Mouse (Mus musculus) liver, embryonic 11.5 days (tissue): ENCODE results near the gene Rasl12. TPM values are rescaled to one million over a fixed set of nuclear protein-coding genes. Genes with fewer than 3 reads are reported as not detected.

Experiments
- ATAC-seq: fragments of 200-750 bp; cut with Nextera tagmentation; replicated peaks from 2 replicates; pipeline ENCODE4 v1.8.0; 2017; ENCODE audit warnings: moderate number of reproducible peaks, mild to moderate bottlenecking, moderate TSS enrichment, moderate library complexity; ENCODE audit not compliant: low FRiP score
- DNase-seq: peaks from one replicate; pipeline ENCODE4 v3.0.0-alpha.2; 2017; ENCODE audit warnings: low spot score
- H3K27ac ChIP-seq: fragments of 300-500 bp; sonication (generic); 2 replicates; pipeline ENCODE4 v1.5.1; 2014; ENCODE audit warnings: mild to moderate bottlenecking, low read depth, low read length, control low read depth
- H3K27me3 ChIP-seq: fragments of 300-500 bp; sonication (generic); replicated peaks from 2 replicates; pipeline ENCODE4 v1.6.1; 2014; ENCODE audit warnings: low read length, mixed read lengths; ENCODE audit not compliant: control insufficient read depth, insufficient read depth
- H3K36me3 ChIP-seq: fragments of 300-500 bp; sonication (generic); 2 replicates; pipeline ENCODE4 v1.6.1; 2014; ENCODE audit warnings: mild to moderate bottlenecking, low read length, moderate library complexity, mixed read lengths; ENCODE audit not compliant: control insufficient read depth, insufficient read depth
- H3K4me1 ChIP-seq: fragments of 300-500 bp; sonication (generic); replicated peaks from 2 replicates; pipeline ENCODE4 v1.6.1; 2014; ENCODE audit warnings: low read length, mixed read lengths; ENCODE audit not compliant: control insufficient read depth, insufficient read depth
- H3K4me2 ChIP-seq: fragments of 300-500 bp; sonication (generic); 2 replicates; pipeline ENCODE4 v1.6.1; 2014; ENCODE audit warnings: mild to moderate bottlenecking, control low read depth, moderate library complexity
- H3K4me3 ChIP-seq: fragments of 300-500 bp; sonication (generic); 2 replicates; pipeline ENCODE4 v1.5.1; 2014; ENCODE audit warnings: low read depth, low read length, control low read depth
- H3K9ac ChIP-seq: fragments of 300-500 bp; sonication (generic); 2 replicates; pipeline ENCODE4 v1.6.1; 2014; ENCODE audit warnings: low read depth, low read length, control low read depth
- H3K9me3 ChIP-seq: fragments of 300-500 bp; sonication (generic); 2 replicates; pipeline ENCODE4 v1.6.1; 2016; ENCODE audit warnings: low read length, inconsistent platforms, mixed read lengths; ENCODE audit not compliant: control insufficient read depth
- WGBS: fragments of 180-500 bp; shearing (Covaris S2); extraction: QIAGEN DNeasy Blood & Tissue Kit; methylation state at CpG from one replicate; pipeline ENCODE4 v1.1.7; 2014; 5-methylcytosine and 5-hydroxymethylcytosine counted together
- polyA plus RNA-seq: library from polyadenylated mRNA; unstranded; fragments of >200 nt; fragmentation: Nextera tagmentation; extraction: Ambion mirVana; gene quantifications from 2 replicates; pipeline ENCODE4 v1.2.1, GENCODE M21; 2014

The Rasl12 gene
- polyA plus RNA-seq, 1 experiment from 2014 or later, result 1.4 TPM

DNA sequence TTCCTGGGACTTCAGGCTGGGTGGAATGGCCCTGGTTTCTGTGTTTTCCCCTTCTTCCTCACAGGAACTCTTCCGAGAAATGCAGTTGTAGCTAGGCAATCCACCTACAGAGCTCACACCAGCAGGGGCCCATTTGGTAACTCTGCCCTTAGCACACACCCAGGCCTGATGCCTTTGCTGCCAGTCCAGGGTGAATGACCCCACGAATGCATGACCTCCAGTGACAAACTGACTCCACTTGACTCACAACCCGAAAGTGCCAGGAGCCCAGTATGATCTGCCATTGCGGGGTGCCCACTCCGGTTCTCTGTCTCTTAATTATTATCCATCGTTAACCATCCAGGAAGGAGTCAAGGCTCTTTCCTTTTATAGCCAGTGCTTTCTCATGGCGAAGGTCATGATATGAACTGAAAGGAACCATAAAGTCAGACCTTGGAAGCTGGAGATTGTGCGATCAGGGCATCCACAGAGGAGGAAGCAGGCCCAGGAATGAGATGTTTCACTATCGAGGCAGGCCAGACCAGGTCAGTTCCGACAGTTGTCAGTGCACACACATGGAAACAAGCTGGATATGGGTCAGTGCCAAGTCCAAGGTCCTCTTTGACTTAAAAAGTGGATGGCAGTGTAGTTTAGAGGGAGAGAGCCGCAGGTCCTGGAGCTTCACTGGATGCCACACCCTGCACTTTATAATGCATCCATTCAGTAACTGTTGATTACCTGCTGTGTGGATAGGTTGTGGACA is 24.6 kb downstream of the Rasl12 start, which contains the start of gene Slc51b:
Gene Slc51b (minus strand): TSS at position 196 of the 742 bp plus-strand sequence.
- no peaks in the 10 kb centered on the region for H3K36me3 ChIP-seq
- no peak within 1 kb of the TSS for H3K9ac ChIP-seq
- no peak within 1 kb of the TSS for H3K27ac ChIP-seq
- H3K9me3 ChIP-seq, result no peaks in the 10 kb centered on the region
- no peak within 1 kb of the TSS for H3K4me3 ChIP-seq
- no peak within 1 kb of the TSS for H3K4me2 ChIP-seq
- DNase-seq (no peak), ATAC-seq (no peak)
- 81% methylated on average over 11 of the region's 11 CpGs for WGBS
- no peaks in the 10 kb centered on the region for H3K27me3 ChIP-seq
- H3K4me1 ChIP-seq, result no peaks in the 10 kb centered on the region

DNA sequence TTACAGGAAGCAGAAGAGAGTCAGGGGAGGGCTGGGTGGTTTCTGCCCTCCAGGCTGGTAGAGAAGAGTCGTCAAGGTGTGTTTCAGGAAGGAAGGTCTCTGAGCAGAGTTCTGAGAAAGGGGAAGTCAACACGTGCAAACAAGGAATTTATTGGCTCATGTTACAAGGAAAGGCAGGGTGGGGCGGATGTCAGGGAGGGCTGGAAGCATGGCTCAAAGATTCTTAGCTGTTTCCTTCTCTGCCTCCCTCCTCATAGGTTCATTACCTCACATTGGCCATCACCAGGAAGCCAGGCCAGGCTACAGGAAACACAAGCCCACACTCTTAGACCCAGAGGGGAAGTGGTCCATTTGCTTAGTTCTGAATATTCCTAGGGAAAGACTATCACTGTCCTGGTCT is 26.1 kb downstream of the Rasl12 start:
- Histone ChIP-seq H3K36me3 (no peaks in the 10 kb centered on the region), H3K4me2 (no peak overlapping the region), H3K4me1 (no peaks in the 10 kb centered on the region), H3K4me3 (no peak overlapping the region), H3K9me3 (no peaks in the 10 kb centered on the region), H3K9ac (no peak overlapping the region), H3K27ac (no peak overlapping the region), H3K27me3 (no peaks in the 10 kb centered on the region)
- no peak for ATAC-seq
- WGBS, result 21% methylated on average over 3 of the region's 3 CpGs
- no peak for DNase-seq

DNA sequence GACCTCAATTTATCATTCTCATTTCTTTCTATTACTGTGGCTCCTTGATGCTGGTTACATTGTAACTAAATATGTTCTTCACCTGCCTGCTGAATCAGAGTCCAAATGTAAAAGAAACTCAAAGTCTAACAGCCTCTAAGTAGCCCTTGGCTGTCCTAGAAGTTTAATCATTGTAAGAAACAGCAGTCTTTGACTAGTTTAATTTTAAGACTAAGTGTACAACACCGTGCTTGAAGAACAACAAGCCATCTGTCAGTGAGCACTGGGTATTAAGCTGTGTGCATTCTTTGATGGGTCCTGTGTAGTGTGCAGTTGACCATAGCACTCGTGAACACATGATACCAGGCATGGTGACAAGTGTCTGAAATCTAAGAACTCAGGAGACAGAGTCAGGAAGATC is 29.2 kb downstream of the Rasl12 start:
- Histone ChIP-seq H3K4me2 (no peak overlapping the region), H3K27ac (no peak overlapping the region), H3K9ac (no peak overlapping the region), H3K27me3 (no peaks in the 10 kb centered on the region), H3K9me3 (no peaks in the 10 kb centered on the region), H3K36me3 (no peaks in the 10 kb centered on the region), H3K4me1 (no peaks in the 10 kb centered on the region), H3K4me3 (no peak overlapping the region)
- WGBS, result 74% methylated on average over 2 of the region's 2 CpGs
- no peak for ATAC-seq
- DNase-seq, result no peak

DNA sequence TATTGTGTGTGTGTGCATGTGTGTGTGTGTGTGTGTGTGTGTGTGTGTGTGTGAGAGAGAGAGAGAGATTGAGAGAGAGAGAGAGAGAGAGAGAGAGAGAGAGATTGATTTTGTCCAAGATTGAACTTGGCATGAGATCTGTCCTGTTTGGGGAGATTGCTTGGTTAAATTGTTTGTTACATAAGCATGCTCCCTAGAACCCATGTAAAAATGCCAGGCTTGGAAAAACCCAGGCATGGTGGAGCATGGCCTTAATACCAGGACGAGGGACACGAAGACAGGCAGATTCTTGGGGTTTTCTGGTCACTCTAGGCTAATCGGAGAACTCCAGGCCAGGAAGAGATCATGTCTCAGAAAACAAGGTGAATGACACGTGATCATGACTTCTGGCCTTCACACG is 29.7 kb downstream of the Rasl12 start:
- Histone ChIP-seq H3K36me3 (no peaks in the 10 kb centered on the region), H3K9ac (no peak overlapping the region), H3K4me1 (no peaks in the 10 kb centered on the region), H3K9me3 (no peaks in the 10 kb centered on the region), H3K27ac (no peak overlapping the region), H3K4me3 (no peak overlapping the region), H3K4me2 (no peak overlapping the region), H3K27me3 (no peaks in the 10 kb centered on the region)
- DNase-seq (no peak), ATAC-seq (no peak)
- 85% methylated on average over 5 of the region's 5 CpGs for WGBS

DNA sequence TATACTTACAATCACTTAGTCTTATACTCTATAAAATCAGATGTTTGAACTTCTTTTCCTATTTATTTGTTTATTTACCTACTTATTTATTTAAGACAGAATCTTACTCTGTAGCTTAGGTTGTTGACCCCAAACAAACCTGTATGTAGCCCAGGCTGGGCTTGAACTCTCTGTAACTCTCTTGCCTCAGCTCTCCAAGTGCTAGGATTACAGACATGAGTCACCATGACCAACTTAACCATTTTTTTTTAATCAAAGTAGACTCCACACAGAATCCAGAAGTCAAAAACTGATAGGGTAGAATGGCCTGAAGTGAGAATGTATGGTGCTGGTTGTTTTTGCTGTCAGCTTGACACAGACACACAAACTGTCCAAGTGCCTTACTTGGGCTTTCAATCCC is 32.1 kb downstream of the Rasl12 start:
- DNase-seq, result no peak
- H3K27ac ChIP-seq, result no peak overlapping the region
- no peaks in the 10 kb centered on the region for H3K36me3 ChIP-seq
- no peaks in the 10 kb centered on the region for H3K9me3 ChIP-seq
- H3K27me3 ChIP-seq, result no peaks in the 10 kb centered on the region
- H3K4me2 ChIP-seq, result no peak overlapping the region
- no peak overlapping the region for H3K9ac ChIP-seq
- H3K4me3 ChIP-seq, result no peak overlapping the region
- H3K4me1 ChIP-seq, result no peaks in the 10 kb centered on the region
- ATAC-seq, result no peak

DNA sequence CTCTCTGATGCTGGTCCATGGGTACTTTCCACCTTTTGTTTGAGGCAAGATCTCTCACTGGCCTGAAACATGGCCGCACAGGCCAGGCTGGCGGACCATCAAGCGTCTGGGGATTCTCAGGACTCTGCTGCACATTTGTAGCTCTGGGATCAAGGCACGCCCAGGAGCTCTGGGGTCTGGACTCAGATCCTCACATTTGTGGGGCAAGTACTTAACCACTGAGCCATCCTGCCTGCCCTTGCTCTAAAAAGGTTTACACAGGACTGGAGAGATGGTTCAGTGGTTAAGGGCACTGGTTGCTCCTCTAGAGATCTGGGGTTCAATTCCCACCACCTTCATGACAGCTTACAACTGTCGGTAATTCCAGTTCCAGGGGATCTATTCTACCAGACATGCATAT is 32.6 kb downstream of the Rasl12 start:
- ATAC-seq (no peak), DNase-seq (no peak)
- Histone ChIP-seq H3K4me3 (no peak overlapping the region), H3K36me3 (no peaks in the 10 kb centered on the region), H3K27me3 (no peaks in the 10 kb centered on the region), H3K27ac (no peak overlapping the region), H3K9ac (no peak overlapping the region), H3K4me2 (no peak overlapping the region), H3K9me3 (no peaks in the 10 kb centered on the region), H3K4me1 (no peaks in the 10 kb centered on the region)
- 85% methylated on average over 5 of the region's 5 CpGs for WGBS

DNA sequence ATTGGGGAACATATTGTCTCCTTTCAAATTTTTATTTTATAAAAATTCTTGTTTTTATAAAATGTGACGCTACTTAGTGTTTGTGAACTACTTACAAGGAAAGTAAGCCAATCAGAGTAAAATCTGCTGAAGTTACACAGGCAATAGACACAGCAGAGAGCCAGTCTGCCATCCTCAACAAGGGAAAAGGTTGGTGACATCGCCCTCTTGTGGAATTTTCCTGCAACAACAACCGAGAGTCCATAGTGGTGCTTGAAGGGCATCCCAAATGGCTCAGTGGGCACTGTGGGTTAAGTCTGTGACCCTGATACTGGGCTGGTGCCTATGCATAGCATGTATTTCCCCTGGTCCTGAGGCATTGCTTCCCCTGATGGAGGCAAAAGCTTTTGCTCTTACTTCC is 33.9 kb downstream of the Rasl12 start:
- H3K9ac ChIP-seq, result no peak overlapping the region
- H3K4me2 ChIP-seq, result no peak overlapping the region
- H3K4me1 ChIP-seq, result no peaks in the 10 kb centered on the region
- no peak overlapping the region for H3K27ac ChIP-seq
- no peaks in the 10 kb centered on the region for H3K27me3 ChIP-seq
- DNase-seq, result peak; percentile 60
- ATAC-seq, result no peak
- no peaks in the 10 kb centered on the region for H3K36me3 ChIP-seq
- 2% methylated on average over 3 of the region's 3 CpGs for WGBS
- H3K4me3 ChIP-seq, result no peak overlapping the region
- H3K9me3 ChIP-seq, result no peaks in the 10 kb centered on the region

DNA sequence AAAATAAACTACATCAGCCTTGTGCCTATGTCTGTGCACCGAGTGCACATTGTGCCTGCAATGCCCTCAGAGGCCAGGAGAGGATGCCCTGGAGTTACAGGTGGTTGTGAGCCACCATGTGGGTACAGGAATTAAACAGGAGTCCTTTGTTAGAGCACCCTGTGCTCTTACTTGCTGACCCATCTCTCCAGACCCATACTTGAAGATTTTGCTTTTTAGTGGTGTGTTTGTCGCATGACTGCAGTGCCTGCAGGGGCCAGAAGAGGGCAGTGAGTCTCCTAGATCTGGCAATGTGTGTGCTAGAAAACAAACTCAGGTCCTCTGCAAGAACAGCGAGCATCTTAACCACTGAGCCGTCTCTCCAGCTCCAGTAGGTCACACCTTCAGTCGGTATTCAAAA is 35.8 kb downstream of the Rasl12 start:
- no peak overlapping the region for H3K4me3 ChIP-seq
- ATAC-seq, result no peak

DNA sequence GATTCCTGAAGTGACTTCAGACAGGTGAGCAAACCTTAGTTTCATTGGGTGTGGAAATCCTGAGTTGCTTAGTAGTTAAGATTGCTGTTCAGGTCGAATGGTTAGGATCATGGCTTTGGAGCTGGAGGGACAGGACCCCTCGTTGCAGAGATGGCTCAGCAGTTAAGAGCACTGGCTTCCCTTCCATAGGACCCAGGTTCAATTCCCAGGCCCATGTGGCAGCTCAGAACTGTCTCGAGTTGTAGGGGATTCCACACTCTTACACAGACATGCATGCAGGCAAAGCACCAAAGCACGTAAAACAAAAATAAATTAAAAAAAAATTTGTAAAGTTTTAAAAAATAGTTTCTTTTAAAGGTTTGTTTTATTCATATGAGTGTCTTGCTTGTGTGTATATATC is 36.9 kb downstream of the Rasl12 start:
- no peak overlapping the region; the same call in 1 of the 2 replicates for H3K9ac ChIP-seq
- H3K4me3 ChIP-seq, result no peak overlapping the region
- H3K27ac ChIP-seq, result no peak overlapping the region
- no peaks in the 10 kb centered on the region for H3K4me1 ChIP-seq
- no peak overlapping the region; the same call in 1 of the 2 replicates for H3K4me2 ChIP-seq
- no peak for DNase-seq
- 70% methylated on average over 4 of the region's 4 CpGs for WGBS
- no peaks in the 10 kb centered on the region for H3K36me3 ChIP-seq
- no peaks in the 10 kb centered on the region for H3K27me3 ChIP-seq
- ATAC-seq, result no peak
- H3K9me3 ChIP-seq, result no peaks in the 10 kb centered on the region

More for the DNA sequence above, 35.8 kb downstream of the Rasl12 start:
- peak; percentile 39 for DNase-seq
- Histone ChIP-seq H3K27ac (no peak overlapping the region), H3K9me3 (no peaks in the 10 kb centered on the region), H3K36me3 (no peaks in the 10 kb centered on the region), H3K27me3 (no peaks in the 10 kb centered on the region), H3K9ac (no peak overlapping the region), H3K4me1 (no peaks in the 10 kb centered on the region), H3K4me2 (no peak overlapping the region)
- 60% methylated on average over 5 of the region's 5 CpGs for WGBS
